Mouse (Mus musculus) lung, adult 2 months (tissue): Measurements from ENCODE around the gene Rtn4rl1.

Source experiments
- CTCF ChIP-seq: fragments of 200-500 bp; IDR thresholded peaks from 2 replicates; pipeline ENCODE4 v1.5.1; 2011; ENCODE audit warnings: mild to moderate bottlenecking, low read length, control low read depth; ENCODE audit not compliant: insufficient read depth
- POLR2A ChIP-seq: fragments of 200-500 bp; IDR thresholded peaks from 2 replicates; pipeline ENCODE4 v1.6.1; 2011; ENCODE audit warnings: low read depth, mild to moderate bottlenecking, control low read depth, low read length, borderline replicate concordance; ENCODE audit errors: extremely low read depth

- TF ChIP-seq POLR2A (no peak), CTCF (no peak)
Measured at GRCm38 (mm10) chr11:75166193-75166842, 27.3 kb upstream of the Rtn4rl1 start.
